Mouse (Mus musculus) hindlimb bud, embryonic 11.5 days (tissue): ENCODE measurements around the gene Hcn4.

ENCODE experiments used
- DNase-seq: peaks from one replicate; pipeline ENCODE4 v3.0.0-alpha.2; 2012; ENCODE audit warnings: low read depth, low spot score; ENCODE audit errors: extremely low spot score

Hcn4 gene

GRCm38 (mm10) chr9:58823139-58823917, at the start of gene Hcn4:
Gene Hcn4, plus strand, starts transcription at chr9:58823412.
- no peak for DNase-seq

DNA sequence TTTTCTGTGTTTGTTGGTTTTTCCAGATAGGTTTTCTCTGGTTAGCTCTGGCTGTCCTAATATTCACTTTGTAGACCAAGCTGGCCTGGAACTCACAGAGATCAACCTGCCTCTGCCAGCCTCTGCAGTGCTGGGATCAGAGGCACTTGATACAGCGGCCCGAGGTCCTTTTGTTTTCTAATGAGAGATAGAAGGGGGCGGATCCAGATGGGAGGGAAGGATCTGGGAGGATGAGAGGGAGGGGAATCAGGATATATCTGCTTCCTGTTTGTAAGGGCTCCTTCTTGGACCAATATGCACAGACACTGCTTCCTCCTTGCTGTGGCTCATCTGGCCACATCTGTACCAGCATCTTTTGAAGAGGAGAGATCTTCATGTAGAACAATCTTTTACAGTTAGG, 48.5 kb upstream of the Hcn4 start:
- no peak for DNase-seq

- DNase-seq: no peak
Observed at GRCm38 (mm10) chr9:58775363-58775762, 47.8 kb upstream of the Hcn4 start.

DNA sequence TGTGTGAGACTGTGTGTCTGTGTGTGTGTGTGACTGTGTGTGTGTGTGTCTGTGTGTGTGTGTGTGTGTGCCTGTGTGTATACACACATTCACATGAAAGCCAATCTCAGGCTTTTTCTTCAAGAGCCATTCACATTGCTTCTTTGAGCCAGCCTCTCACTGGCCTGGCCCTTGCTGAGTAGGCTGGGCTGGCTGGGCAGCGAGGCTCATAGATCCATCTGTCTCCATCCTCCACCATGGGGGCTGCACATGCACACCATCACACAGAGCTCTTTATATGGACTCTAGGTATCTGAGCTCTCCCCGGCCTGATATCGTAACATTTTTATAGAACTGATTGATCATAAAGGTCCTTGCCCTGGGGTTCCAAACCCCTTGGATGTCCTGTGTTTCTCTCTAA, 33.7 kb upstream of the Hcn4 start:
- DNase-seq: no peak

DNA sequence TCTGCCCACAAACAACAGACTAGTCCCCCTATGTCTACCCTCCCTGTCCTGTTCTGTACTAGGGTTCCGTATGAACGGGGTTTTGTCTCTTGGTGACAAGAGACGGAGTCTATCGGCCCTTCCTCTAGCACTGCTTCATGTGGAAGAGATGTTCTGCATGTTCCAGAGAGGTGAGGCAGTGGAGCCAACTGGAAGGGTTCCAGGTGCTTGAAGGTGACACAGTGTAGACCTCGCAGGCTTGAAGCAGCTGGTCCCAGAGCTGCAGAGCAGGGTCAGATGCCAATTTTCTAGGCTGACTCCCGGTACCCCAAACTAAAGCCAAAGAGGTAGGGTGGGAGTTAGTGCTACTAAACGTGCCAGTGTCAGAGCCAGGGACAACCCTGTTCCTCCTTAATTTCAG, 25.1 kb upstream of the Hcn4 start:
- no peak for DNase-seq

DNA sequence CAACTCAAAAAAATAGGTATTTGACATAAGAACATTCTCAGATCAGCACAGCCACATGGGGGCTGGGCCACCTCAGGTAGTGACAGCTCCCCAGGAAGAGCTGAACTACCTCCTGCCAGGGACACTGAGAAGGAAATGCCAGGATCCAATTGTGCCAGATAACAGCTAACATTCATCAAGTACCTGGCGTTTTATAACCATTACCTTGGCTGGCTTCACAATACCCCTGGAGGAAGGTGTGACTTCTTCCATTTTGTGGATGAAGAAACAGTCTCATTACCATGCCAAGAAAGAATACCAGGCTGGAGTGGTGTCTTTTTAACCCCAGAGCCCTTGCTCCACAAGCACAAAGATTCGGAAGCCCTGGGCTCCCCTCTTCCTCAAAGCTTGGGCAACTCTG, 21.8 kb upstream of the Hcn4 start:
- no peak for DNase-seq

DNA sequence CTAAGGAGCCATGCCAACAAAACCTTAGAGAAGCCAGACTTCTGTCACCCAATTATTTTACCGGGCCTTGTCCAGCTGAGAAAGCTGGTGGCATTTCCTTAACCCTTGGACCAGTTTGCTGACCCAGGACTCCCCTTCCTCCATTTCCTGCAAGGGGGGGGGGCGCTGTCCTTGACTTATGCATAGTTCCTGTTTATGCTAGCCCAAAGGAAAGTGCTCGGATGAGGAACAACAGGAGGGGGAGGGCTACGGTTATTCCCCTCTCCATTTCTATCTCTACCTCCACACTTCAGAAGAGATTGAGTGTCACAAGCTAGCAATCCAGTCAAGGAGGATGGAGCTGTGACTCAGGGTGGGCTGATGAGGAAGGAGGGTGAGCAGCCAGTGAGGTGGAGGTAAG, 20.9 kb upstream of the Hcn4 start:
- DNase-seq: no peak

DNA sequence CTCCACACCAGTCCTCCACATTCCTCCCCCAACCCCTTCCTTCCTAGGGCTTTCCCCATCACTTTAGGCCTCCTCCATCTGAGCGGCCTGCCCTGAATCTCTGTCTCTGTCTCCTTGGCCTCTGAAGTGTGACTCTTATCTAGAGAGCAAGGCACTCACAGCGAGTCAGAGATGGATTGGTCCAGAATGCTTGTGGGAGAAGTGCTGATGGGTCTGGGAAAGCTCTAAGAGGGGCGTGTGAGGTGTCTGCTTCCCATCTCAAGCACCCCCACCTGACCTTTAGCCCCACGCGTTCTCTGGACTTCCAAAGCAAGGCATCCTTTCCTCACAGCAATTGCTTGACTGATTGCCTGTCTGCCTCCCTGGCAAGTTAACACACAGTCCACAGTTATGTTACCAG, 20.4 kb upstream of the Hcn4 start:
- DNase-seq: no peak

DNA sequence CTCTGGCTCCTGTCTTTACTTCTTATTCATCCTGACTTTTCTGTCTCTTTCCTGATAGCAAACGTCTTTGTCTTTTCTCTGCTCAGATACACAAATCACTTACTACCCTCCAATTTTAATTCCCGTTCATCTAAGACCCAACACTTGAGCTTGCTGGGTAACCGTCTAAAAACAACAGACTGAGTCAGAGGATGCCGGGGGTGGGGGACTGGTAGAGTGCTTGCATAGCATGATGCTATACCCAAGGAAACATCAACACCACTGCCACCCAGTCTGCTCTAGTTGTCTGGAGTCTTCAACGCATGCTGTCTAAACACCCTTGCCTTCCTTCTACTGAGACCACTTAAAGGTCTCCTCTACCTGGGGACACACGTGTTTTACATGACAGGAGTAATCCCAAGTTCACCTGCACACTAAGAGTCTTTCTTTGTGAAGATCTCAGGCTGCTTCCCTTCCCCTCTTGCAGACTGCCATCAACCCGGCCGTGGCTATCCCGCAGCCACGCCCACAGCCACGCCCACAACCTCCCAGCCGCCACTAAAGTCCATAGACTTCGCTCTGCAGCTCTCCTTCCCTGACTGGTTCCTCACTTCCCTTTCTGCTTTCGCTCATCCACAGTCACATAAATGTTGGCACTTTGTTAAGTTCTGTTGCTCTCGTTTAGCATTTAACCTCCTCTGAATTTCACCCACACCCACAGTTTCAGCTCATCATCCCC, 17.5 kb upstream of the Hcn4 start:
- peak; percentile 20 for DNase-seq

DNA sequence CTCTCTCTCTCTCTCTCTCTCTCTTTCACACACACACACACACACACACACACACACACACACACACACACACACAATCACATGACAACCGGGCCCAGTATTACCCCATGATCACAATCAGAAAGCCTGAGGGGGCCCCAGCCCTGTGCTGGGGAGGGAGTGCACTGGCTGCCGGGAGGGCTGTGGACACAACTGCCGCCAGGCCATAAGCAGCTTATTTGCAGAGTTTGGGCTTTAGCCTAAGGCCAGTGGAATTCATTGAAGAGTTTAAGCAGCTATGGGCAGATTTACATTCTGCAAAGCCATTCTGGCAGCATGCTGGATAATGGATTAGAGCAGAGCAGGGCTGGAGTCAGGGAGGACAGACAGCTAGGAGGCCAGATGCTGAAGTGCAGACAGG, 12.0 kb upstream of the Hcn4 start:
- no peak for DNase-seq

- no peak for DNase-seq
Observed at GRCm38 (mm10) chr9:58815552-58816260, 7.5 kb upstream of the Hcn4 start.

DNA sequence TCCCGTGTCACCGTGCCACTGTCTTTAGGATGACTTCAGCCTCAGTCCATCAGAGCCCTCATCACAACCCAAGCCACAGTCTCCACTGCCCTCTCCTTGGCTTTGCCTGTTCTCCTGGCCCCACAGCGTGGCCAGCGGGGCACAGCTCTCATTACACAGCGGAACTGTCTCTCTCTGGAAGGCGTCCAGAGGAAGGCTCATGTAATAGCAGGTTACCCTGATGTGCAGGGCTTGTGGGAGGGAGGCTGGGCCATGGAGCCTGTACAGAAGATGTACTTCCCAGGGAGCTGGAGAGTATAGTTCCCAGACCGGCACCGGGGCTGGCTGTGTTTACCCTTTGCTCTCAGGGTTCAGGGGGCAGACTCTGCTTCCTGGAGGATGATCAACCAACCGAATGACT, 6.8 kb upstream of the Hcn4 start:
- DNase-seq: no peak

DNA sequence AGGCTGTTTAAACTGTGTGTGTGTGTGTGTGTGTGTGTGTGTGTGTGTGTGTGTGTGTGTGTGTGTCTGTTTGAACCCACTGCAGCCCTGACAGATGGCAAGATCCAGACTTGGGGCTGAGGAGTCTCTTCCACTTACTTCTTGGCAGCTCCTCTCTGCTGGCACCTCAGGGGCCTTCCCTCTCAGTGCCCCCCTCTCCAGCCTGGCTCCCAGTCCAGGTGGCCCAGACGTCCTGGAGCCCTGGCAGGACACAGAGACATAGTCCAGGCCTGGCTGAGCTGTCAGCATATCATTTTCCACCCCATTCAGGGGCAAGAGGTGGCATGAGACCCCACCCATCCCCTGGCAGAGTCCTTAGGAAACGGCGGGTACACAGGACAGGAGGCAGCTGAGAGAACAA, 5.5 kb upstream of the Hcn4 start:
- no peak for DNase-seq

DNA sequence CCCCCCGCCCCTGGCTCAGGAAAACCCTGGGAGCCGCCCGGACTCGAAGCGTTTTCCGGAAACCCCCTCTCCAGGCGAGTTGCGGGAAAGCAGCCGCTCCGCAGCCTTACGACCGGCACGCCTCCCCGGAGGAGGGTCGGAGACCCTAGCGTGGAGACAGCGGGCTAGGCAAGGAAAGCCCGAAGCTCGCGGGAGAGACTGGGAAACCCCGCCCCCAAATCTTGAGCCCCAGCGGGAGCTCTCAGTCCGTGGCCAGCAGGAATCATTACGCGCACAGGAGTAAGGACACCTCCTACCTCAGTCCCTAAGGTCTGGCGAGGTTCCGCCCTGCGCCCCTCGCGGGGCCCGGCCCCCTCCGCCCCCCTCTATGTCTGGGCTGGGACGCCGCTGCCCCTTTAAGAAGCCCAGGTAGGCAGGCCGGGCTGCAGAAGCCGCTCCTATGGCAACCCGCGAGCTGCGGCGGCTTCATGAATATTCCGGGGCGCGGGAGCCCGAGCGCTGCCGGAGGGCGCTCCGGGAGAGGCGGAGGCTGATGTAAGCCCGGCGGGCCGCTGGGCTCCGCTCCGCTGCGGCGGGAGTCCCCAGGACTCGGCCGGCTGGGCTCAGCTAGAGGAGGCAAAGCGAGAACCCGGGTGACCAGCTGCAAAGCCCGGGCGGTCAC, 651 bp upstream of the Hcn4 start:
- peak; percentile 53 for DNase-seq

- DNase-seq: no peak
Observed at GRCm38 (mm10) chr9:58823918-58824215, 655 bp downstream of the Hcn4 start.

GRCm38 (mm10) chr9:58829627-58830026, 6.4 kb downstream of the Hcn4 start:
- DNase-seq: no peak

DNA sequence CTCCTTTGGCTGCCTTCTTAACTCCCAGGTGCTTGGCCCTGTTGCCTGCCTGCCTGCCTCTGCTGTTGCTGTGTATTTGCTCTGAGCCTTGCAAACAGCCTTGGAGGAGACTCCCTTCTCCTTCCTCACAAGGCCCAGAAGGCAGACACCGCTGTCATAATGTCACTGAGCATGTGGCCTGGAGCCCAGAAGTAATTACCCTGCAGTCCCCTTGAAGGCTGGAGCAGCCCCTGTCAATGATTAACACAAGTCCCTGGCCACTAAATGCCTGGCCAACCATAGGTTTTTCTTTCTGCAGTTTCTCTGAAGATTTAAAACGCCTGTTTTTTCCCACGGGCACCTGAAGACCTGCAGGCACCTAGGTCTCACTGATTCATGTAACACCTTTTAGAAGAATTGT, 9.7 kb downstream of the Hcn4 start:
- DNase-seq: no peak

- no peak for DNase-seq
Observed at GRCm38 (mm10) chr9:58837174-58837573, 14.0 kb downstream of the Hcn4 start.

DNA sequence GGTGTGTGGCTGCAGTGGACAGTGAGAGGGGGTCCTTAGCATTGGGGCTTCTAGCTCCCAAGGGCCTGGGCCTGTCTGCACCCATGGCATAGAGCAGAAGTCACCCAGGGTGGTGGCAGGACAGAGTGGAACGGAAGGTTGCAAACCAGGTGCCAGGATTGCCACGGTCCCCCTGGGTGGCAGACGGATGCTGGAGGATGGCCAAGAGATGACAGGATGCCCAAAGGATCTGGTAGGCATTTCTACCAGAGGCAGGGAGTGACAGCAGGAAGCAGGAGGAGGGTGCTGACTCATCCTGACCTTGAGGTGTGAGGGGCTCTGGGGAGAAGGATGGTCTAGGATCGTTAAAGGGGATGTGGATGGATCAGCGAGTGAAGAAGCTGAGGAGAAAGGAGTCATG, 15.3 kb downstream of the Hcn4 start:
- no peak for DNase-seq

GRCm38 (mm10) chr9:58841655-58842054, 18.4 kb downstream of the Hcn4 start:
- DNase-seq: peak; percentile 72

DNA sequence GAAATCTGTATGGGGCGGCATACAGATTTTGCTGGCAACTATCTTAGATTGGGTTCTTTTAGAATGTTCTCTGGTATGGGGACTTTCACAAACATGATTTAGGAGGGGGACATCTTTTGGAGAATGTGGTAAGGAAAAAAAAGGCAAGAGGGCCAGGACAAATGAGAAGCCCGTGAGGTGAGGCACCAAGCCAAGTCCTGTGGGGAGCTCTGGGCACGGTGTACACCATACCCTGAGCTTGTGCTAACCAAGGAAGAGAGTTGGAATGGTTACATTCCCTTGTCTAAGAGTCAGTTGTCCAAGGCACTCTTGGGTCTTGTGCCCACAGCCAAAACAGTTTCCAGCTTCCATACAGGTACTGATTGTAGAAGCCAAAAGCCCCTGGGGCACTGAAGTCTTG, 21.4 kb downstream of the Hcn4 start:
- DNase-seq: no peak

GRCm38 (mm10) chr9:58847008-58847407, 23.8 kb downstream of the Hcn4 start:
- DNase-seq: no peak
